Mouse (Mus musculus): ENCODE data around the gene 6430628N08Rik.

DNA sequence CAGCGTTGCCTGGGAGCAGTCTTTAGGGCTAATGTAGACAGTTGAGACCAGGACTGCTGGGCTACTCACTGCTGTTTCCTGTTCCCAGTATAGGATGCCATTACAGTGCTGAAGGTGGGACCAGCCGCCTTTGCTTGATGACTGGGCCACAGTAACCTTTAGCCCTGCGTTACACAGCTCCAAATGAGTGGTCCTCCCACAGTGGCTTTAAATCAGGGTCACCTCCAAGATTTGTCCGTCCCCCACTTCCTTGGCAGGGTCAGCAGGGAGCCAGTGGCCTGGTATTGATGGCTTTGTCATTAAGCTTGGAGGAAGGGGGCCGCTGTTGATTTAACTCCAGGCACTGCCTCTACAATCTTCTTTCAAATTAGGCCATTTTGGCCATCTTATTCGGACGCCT, 27.1 kb upstream of the 6430628N08Rik start:
- TF ChIP-seq GATA1 (IDR thresholded peaks at IDR 0.05; ENCODE audit: borderline replicate concordance, low read length) (no peak), FLI1 (IDR thresholded peaks at IDR 0.05; ENCODE audit: low read length) (no peak)

All from megakaryocyte, embryonic 14.5 days (primary cell).